Comparison of ENCODE assay signal across 25 mouse cellular contexts in the genomic region with DNA sequence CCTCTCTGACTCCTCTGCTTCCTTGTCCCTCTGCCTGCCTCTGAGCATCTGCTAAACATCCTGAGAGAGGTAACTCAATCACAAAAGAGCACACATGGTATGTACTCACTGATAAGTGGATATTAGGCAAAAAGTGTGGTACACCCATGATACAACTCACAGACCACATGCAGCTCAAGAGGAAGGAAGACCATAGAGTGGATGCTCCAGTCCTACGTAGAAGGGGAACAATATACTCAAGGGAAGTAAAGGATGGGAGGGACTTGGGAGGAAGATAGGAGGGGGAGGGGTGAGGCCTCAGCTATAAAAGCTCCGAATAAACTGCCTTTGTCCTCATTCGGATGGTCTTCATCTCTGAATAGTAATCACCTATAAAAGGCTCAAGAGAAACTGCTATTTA.
"Had no signal": no experiment of that assay in that cellular context is flagged by ENCODE, and none has a peak within 500 bp of the region (broad histone marks: within the 10 kb centered on the region; RNA-seq: fewer than 3 reads in every experiment).

No protein-coding gene starts in this region.

- H3K4me3 ChIP-seq: heart, embryonic 13.5 days; heart, embryonic 15.5 days; hindbrain, embryonic 13.5 days; hindbrain, embryonic 15.5 days; kidney, embryonic 15.5 days; layer of hippocampus, adult 2 months; left cerebral cortex, adult 2 months; limb, embryonic 10.5 days; limb, embryonic 12.5 days had no signal

- H3K4me1 ChIP-seq: heart, embryonic 13.5 days; heart, embryonic 15.5 days; hindbrain, embryonic 13.5 days; hindbrain, embryonic 15.5 days; kidney, embryonic 15.5 days; limb, embryonic 10.5 days; limb, embryonic 12.5 days had no signal

- H3K9me3 ChIP-seq: heart, embryonic 13.5 days; heart, embryonic 15.5 days; hindbrain, embryonic 13.5 days; hindbrain, embryonic 15.5 days; kidney, embryonic 15.5 days; limb, embryonic 10.5 days; limb, embryonic 12.5 days had no signal

- H3K4me2 ChIP-seq: heart, embryonic 11.5 days; heart, embryonic 13.5 days; heart, embryonic 15.5 days; hindbrain, embryonic 13.5 days; hindbrain, embryonic 15.5 days; kidney, embryonic 15.5 days; limb, embryonic 12.5 days; liver, embryonic 11.5 days had no signal

- DNase-seq: gastrocnemius, postnatal 14 days; gastrocnemius, postnatal 36 days; heart, adult 18-20 months; heart, postnatal 14 days; heart, postnatal 36 days; kidney, adult 11 months; kidney, adult 2 months; kidney, adult 9 months; kidney, postnatal 25 days; kidney, postnatal 4 days; liver had no signal

- ATAC-seq: hindbrain, postnatal 0 days; intestine, embryonic 16.5 days had no signal

- H3K36me3 ChIP-seq: heart, embryonic 13.5 days; heart, embryonic 15.5 days; hindbrain, embryonic 13.5 days; hindbrain, embryonic 15.5 days; kidney, embryonic 15.5 days; limb, embryonic 10.5 days; limb, embryonic 12.5 days had no signal

- H3K27ac ChIP-seq: heart, embryonic 13.5 days; heart, embryonic 15.5 days; hindbrain, embryonic 13.5 days; hindbrain, embryonic 15.5 days; hindbrain, postnatal 0 days; kidney, embryonic 15.5 days; kidney, postnatal 0 days; layer of hippocampus, adult 2 months; left cerebral cortex, adult 2 months; limb, embryonic 10.5 days; limb, embryonic 12.5 days had no signal

- H3K9ac ChIP-seq: heart, embryonic 13.5 days; heart, embryonic 15.5 days; hindbrain, embryonic 13.5 days; hindbrain, embryonic 15.5 days; kidney, embryonic 15.5 days; limb, embryonic 12.5 days had no signal

- H3K27me3 ChIP-seq: heart, embryonic 13.5 days; heart, embryonic 15.5 days; hindbrain, embryonic 13.5 days; hindbrain, embryonic 15.5 days; kidney, embryonic 15.5 days; limb, embryonic 12.5 days had no signal
